Mouse (Mus musculus): ENCODE results near the gene Gcgr.

The Gcgr gene

GRCm38 (mm10) chr11:120530085-120530964, at the start of gene Gcgr:
Gcgr (plus strand) TSS chr11:120530699.
- peak; percentile 17 for DNase-seq (ENCODE audit: low read depth, low spot score)

- no peak for DNase-seq (ENCODE audit: low read depth, low spot score)
Observed at GRCm38 (mm10) chr11:120483448-120483934, 47.0 kb upstream of the Gcgr start.

GRCm38 (mm10) chr11:120484265-120484981, 46.1 kb upstream of the Gcgr start, which contains the start of gene Mrpl12:
Mrpl12 (plus strand) TSS chr11:120484613.
- peak; percentile 94 for DNase-seq (ENCODE audit: low read depth, low spot score)

GRCm38 (mm10) chr11:120485251-120485650, 45.2 kb upstream of the Gcgr start:
- no peak for DNase-seq (ENCODE audit: low read depth, low spot score)

- no peak for DNase-seq (ENCODE audit: low read depth, low spot score)
Observed at GRCm38 (mm10) chr11:120488516-120488915, 42.0 kb upstream of the Gcgr start.

- peak; percentile 89 for DNase-seq (ENCODE audit: low read depth, low spot score)
Observed at GRCm38 (mm10) chr11:120489054-120489761, 41.3 kb upstream of the Gcgr start.

GRCm38 (mm10) chr11:120490291-120491046, 40.0 kb upstream of the Gcgr start:
- DNase-seq (ENCODE audit: low read depth, low spot score): no peak

- peak; percentile 87 for DNase-seq (ENCODE audit: low read depth, low spot score)
Observed at GRCm38 (mm10) chr11:120491317-120492023, 39.0 kb upstream of the Gcgr start, which contains the start of gene Slc25a10. Slc25a10 (plus strand) TSS chr11:120491840.

GRCm38 (mm10) chr11:120492024-120492877, 38.2 kb upstream of the Gcgr start:
- DNase-seq (ENCODE audit: low read depth, low spot score): peak; percentile 63

- DNase-seq (ENCODE audit: low read depth, low spot score): peak; percentile 49
Observed at GRCm38 (mm10) chr11:120492878-120493203, 37.7 kb upstream of the Gcgr start.

- no peak for DNase-seq (ENCODE audit: low read depth, low spot score)
Observed at GRCm38 (mm10) chr11:120493351-120493750, 37.1 kb upstream of the Gcgr start.

- no peak for DNase-seq (ENCODE audit: low read depth, low spot score)
Observed at GRCm38 (mm10) chr11:120493911-120494310, 36.6 kb upstream of the Gcgr start.

- no peak for DNase-seq (ENCODE audit: low read depth, low spot score)
Observed at GRCm38 (mm10) chr11:120497436-120497835, 33.1 kb upstream of the Gcgr start.

GRCm38 (mm10) chr11:120498226-120498625, 32.3 kb upstream of the Gcgr start:
- DNase-seq (ENCODE audit: low read depth, low spot score): no peak

GRCm38 (mm10) chr11:120498891-120499290, 31.6 kb upstream of the Gcgr start:
- DNase-seq (ENCODE audit: low read depth, low spot score): no peak

- no peak for DNase-seq (ENCODE audit: low read depth, low spot score)
Observed at GRCm38 (mm10) chr11:120499894-120500293, 30.6 kb upstream of the Gcgr start.

- no peak for DNase-seq (ENCODE audit: low read depth, low spot score)
Observed at GRCm38 (mm10) chr11:120500357-120500756, 30.1 kb upstream of the Gcgr start.

GRCm38 (mm10) chr11:120501018-120501417, 29.5 kb upstream of the Gcgr start:
- DNase-seq (ENCODE audit: low read depth, low spot score): no peak

GRCm38 (mm10) chr11:120501701-120502100, 28.8 kb upstream of the Gcgr start:
- DNase-seq (ENCODE audit: low read depth, low spot score): no peak

GRCm38 (mm10) chr11:120505661-120506060, 24.8 kb upstream of the Gcgr start:
- no peak for DNase-seq (ENCODE audit: low read depth, low spot score)

All from mesoderm, embryonic 11.5 days (tissue).